7 mouse cellular contexts compared by ENCODE assay signal in genomic region chr7:122969231-122970032, GRCm38 (mm10). TPM values are rescaled to one million over a fixed set of nuclear protein-coding genes. Genes with fewer than 3 reads are reported as not detected.
DNase-seq lines count a peak whose midpoint lies in the region; ATAC-seq and TF ChIP-seq lines count a peak whose summit lies in the region.

No protein-coding gene starts in this region.

- peak overlapping the region; percentile 100 for H3K9ac ChIP-seq in embryonic facial prominence, embryonic 11.5 days (replicated peaks; ENCODE audit: low read length)
- peak overlapping the region; percentile 100 for H3K9ac ChIP-seq in limb, embryonic 12.5 days (replicated peaks)
- H3K9ac ChIP-seq in midbrain, embryonic 15.5 days = peak overlapping the region; percentile 99

- no peaks in the 10 kb centered on the region for H3K9me3 ChIP-seq in embryonic facial prominence, embryonic 11.5 days (replicated peaks; ENCODE audit: control insufficient read depth, low read length)
- H3K9me3 ChIP-seq in limb, embryonic 12.5 days = no peaks in the 10 kb centered on the region
- H3K9me3 ChIP-seq in midbrain, embryonic 15.5 days = no peaks in the 10 kb centered on the region

- peak; percentile 97 for ATAC-seq in embryonic facial prominence, embryonic 11.5 days (replicated peaks; ENCODE audit: insufficient number of reproducible peaks, low FRiP score, low TSS enrichment, low read depth)
- ATAC-seq in limb, embryonic 12.5 days (ENCODE audit: insufficient number of reproducible peaks, insufficient read depth, low FRiP score, low TSS enrichment, low read depth) = peak; percentile 97
- ATAC-seq in midbrain, embryonic 15.5 days (replicated peaks) = peak; percentile 98

- H3K27me3 ChIP-seq in embryonic facial prominence, embryonic 11.5 days (ENCODE audit: control insufficient read depth, insufficient read depth, low read length) = no peaks in the 10 kb centered on the region
- no peaks in the 10 kb centered on the region for H3K27me3 ChIP-seq in kidney, adult 2 months (replicated peaks; ENCODE audit: control insufficient read depth, insufficient read depth, low read length)
- H3K27me3 ChIP-seq in limb, embryonic 12.5 days = no peaks in the 10 kb centered on the region
- no peaks in the 10 kb centered on the region for H3K27me3 ChIP-seq in midbrain, embryonic 15.5 days (replicated peaks)
- H3K27me3 ChIP-seq in spleen, adult 2 months (ENCODE audit: control insufficient read depth, insufficient read depth, low read length) = no peaks in the 10 kb centered on the region

- peak overlapping the region; percentile 96 for H3K4me3 ChIP-seq in embryonic facial prominence, embryonic 11.5 days (ENCODE audit: low read depth, low read length)
- peak overlapping the region; percentile 91 for H3K4me3 ChIP-seq in kidney, adult 2 months (ENCODE audit: insufficient read depth, low read depth, low read length)
- H3K4me3 ChIP-seq in limb, embryonic 12.5 days (replicated peaks) = peak overlapping the region; percentile 98
- H3K4me3 ChIP-seq in midbrain, embryonic 15.5 days = peak overlapping the region; percentile 66
- H3K4me3 ChIP-seq in spleen, adult 2 months (ENCODE audit: extremely low read depth, insufficient read depth, insufficient read length) = peak overlapping the region; percentile 91

- H3K4me1 ChIP-seq in embryonic facial prominence, embryonic 11.5 days (ENCODE audit: control insufficient read depth, insufficient read depth, low read length) = no peaks in the 10 kb centered on the region
- peaks cover 15% of the 10 kb centered on the region for H3K4me1 ChIP-seq in kidney, adult 2 months (ENCODE audit: control insufficient read depth, insufficient read depth, low read length)
- H3K4me1 ChIP-seq in limb, embryonic 12.5 days (replicated peaks) = peaks cover 17% of the 10 kb centered on the region
- H3K4me1 ChIP-seq in midbrain, embryonic 15.5 days = peaks cover 33% of the 10 kb centered on the region
- H3K4me1 ChIP-seq in spleen, adult 2 months (ENCODE audit: control insufficient read depth, insufficient read depth, insufficient read length) = peaks cover 4% of the 10 kb centered on the region

- no peak for TF ChIP-seq CTCF in kidney, adult 2 months (conservative IDR thresholded peaks at IDR 0.05; ENCODE audit: insufficient read depth, insufficient read length, low read depth, low read length)
- no peak for TF ChIP-seq CTCF in spleen, adult 2 months (IDR thresholded peaks at IDR 0.05; ENCODE audit: extremely low read depth, insufficient read depth, insufficient read length, insufficient replicate concordance)

- peak; percentile 97 for DNase-seq in adrenal gland, postnatal 14 days
- DNase-seq in embryonic facial prominence, embryonic 11.5 days (ENCODE audit: low spot score) = peak; percentile 97
- DNase-seq in heart, adult 18-20 months = peak; percentile 94 to 95
- peak; percentile 95 for DNase-seq in kidney, adult 2 months
- peak; percentile 94 for DNase-seq in spleen, adult 2 months (ENCODE audit: low read depth in 1 of 2, low spot score in 2 of 2)

- H3K27ac ChIP-seq in embryonic facial prominence, embryonic 11.5 days (replicated peaks; ENCODE audit: low read depth, low read length) = peak overlapping the region; percentile 72
- peak overlapping the region; percentile 94 for H3K27ac ChIP-seq in kidney, adult 2 months (ENCODE audit: insufficient read depth, low read depth, low read length)
- H3K27ac ChIP-seq in limb, embryonic 12.5 days = peak overlapping the region; percentile 90
- H3K27ac ChIP-seq in midbrain, embryonic 15.5 days = peak overlapping the region; percentile 93
- H3K27ac ChIP-seq in spleen, adult 2 months (ENCODE audit: insufficient read depth, low read length) = peak overlapping the region; percentile 90

- WGBS in embryonic facial prominence, embryonic 11.5 days = under 1% methylated on average over 62 of the region's 62 CpGs
- 2% methylated on average over 62 of the region's 62 CpGs for WGBS in kidney, adult 2 months
- under 1% methylated on average over 62 of the region's 62 CpGs for WGBS in limb, embryonic 12.5 days
- 1% methylated on average over 60 of the region's 62 CpGs for WGBS in midbrain, embryonic 15.5 days
- 2% methylated on average over 38 of the region's 62 CpGs for WGBS in spleen, adult 2 months

- H3K4me2 ChIP-seq in embryonic facial prominence, embryonic 11.5 days (ENCODE audit: low read depth, low read length) = peak overlapping the region; percentile 69
- H3K4me2 ChIP-seq in limb, embryonic 12.5 days = peak overlapping the region; percentile 95
- peak overlapping the region; percentile 75 for H3K4me2 ChIP-seq in midbrain, embryonic 15.5 days

- TF ChIP-seq POLR2A in kidney, adult 2 months (IDR thresholded peaks at IDR 0.05; ENCODE audit: low read depth, low read length) = peak; percentile 52
- TF ChIP-seq POLR2A in spleen, adult 2 months (IDR thresholded peaks at IDR 0.05; ENCODE audit: low read depth, low read length) = peak; percentile 85

- H3K36me3 ChIP-seq in embryonic facial prominence, embryonic 11.5 days (replicated peaks; ENCODE audit: control insufficient read depth, insufficient read depth, low read depth, low read length) = 0 out of 2 replicates have a peak, but pooled peaks cover 2% of the 10 kb centered on the region
- H3K36me3 ChIP-seq in kidney, adult 2 months (ENCODE audit: control insufficient read depth, insufficient read depth, low read length) = peaks cover 3% of the 10 kb centered on the region
- peaks cover 20% of the 10 kb centered on the region for H3K36me3 ChIP-seq in limb, embryonic 12.5 days
- 0 out of 2 replicates have a peak, but pooled peaks cover 2% of the 10 kb centered on the region for H3K36me3 ChIP-seq in midbrain, embryonic 15.5 days (replicated peaks)
- peaks cover 1% of the 10 kb centered on the region for H3K36me3 ChIP-seq in spleen, adult 2 months (ENCODE audit: control insufficient read depth, insufficient read depth, low read length)

RNA-seq across cellular contexts. Expression of gene Rbbp6, which starts 3.9 kb away (rescaled TPM):
- 55.2 and 58.2 TPM in 2 replicates for total RNA-seq in adrenal gland, postnatal 14 days (2021)
- 37.3 and 43.2 TPM in 2 replicates for polyA plus RNA-seq in embryonic facial prominence, embryonic 11.5 days (2014; fragmentation: Nextera tagmentation; extraction: Ambion mirVana)
- 10 to 100 TPM; 26.6 to 34.3 TPM for total RNA-seq in heart, adult 18-20 months (2021)
- polyA plus RNA-seq in kidney, adult 2 months (2012; rRNA removed) = 7.2 and 11.1 TPM in 2 replicates
- polyA plus RNA-seq in limb, embryonic 12.5 days (2016; fragmentation: Nextera tagmentation; extraction: Ambion mirVana) = 38.7 and 42.2 TPM in 2 replicates
- polyA plus RNA-seq in midbrain, embryonic 15.5 days (2015; fragmentation: Nextera tagmentation; extraction: Ambion mirVana) = 28.1 and 28.2 TPM in 2 replicates
- 8.6 and 8.8 TPM in 2 replicates for polyA plus RNA-seq in spleen, adult 2 months (2012; rRNA removed)

Comparison
In these comparisons a context has a peak if more than half of its experiments do, and no peak if none do; other contexts are left out.
1. Peak in every context shown above with its lines: DNase-seq, ATAC-seq, H3K4me3 ChIP-seq and H3K27ac ChIP-seq.